Mouse (Mus musculus) MEL (cell line): ENCODE results near the gene Cbx5. TPM values are rescaled to one million over a fixed set of nuclear protein-coding genes. Genes with fewer than 3 reads are reported as not detected.
"Not testable (repeated sequence)": the region's sequence is repeated elsewhere in the genome, so short reads cannot be mapped to it uniquely, and the experiment has no call there.

Experiments used
- DNase-seq: peaks from one replicate; pipeline ENCODE4 v3.0.0; 2011; ENCODE audit warnings: low read depth, low spot score
- H3K27ac ChIP-seq: 2 replicates; pipeline ENCODE4 v1.5.1; 2012; ENCODE audit warnings: low read depth, mild to moderate bottlenecking, control low read depth, low read length, moderate library complexity; ENCODE audit not compliant: control insufficient read depth
- H3K27me3 ChIP-seq, 2 experiments: fragments of 150-350 bp in 1 of 2; sonication (generic) in 1 of 2; 2 replicates each; pipeline ENCODE4 v1.6.1; 2012; ENCODE audit warnings: low read length in 2 of 2, mild to moderate bottlenecking in 2 of 2, improper control_type of control experiment in 1 of 2, moderate library complexity in 1 of 2; ENCODE audit not compliant: insufficient read depth in 2 of 2, control insufficient read depth in 1 of 2
- H3K36me3 ChIP-seq, 2 experiments: 2 replicates each; pipeline ENCODE4 v1.6.1; 2012 to 2014; ENCODE audit warnings: low read length in 2 of 2, improper control_type of control experiment in 1 of 2, inconsistent platforms in 1 of 2, mild to moderate bottlenecking in 1 of 2; ENCODE audit not compliant: insufficient read depth in 2 of 2, control insufficient read depth in 1 of 2
- H3K4me1 ChIP-seq, 2 experiments: fragments of 150-350 bp in 1 of 2; sonication (generic) in 1 of 2; 2 replicates each; pipeline ENCODE4 v1.6.1; 2012; ENCODE audit warnings: low read length in 2 of 2, improper control_type of control experiment in 1 of 2, mild to moderate bottlenecking in 1 of 2; ENCODE audit not compliant: insufficient read depth in 2 of 2, control insufficient read depth in 1 of 2
- H3K4me3 ChIP-seq, 2 experiments: fragments of 150-350 bp in 1 of 2; sonication (generic) in 1 of 2; 2 replicates each; pipeline ENCODE4 v1.5.1; 2012; ENCODE audit warnings: low read depth in 2 of 2, low read length in 2 of 2, mild to moderate bottlenecking in 2 of 2, moderate library complexity in 2 of 2, control low read depth in 1 of 2, improper control_type of control experiment in 1 of 2; ENCODE audit not compliant: control insufficient read depth in 1 of 2, insufficient read depth in 1 of 2
- H3K79me2 ChIP-seq: 2 replicates; pipeline ENCODE4 v1.6.1; 2012; ENCODE audit warnings: mild to moderate bottlenecking, low read length, moderate library complexity; ENCODE audit not compliant: control insufficient read depth, poor library complexity, insufficient read depth
- H3K9ac ChIP-seq: 2 replicates; pipeline ENCODE4 v1.6.1; 2012; ENCODE audit warnings: low read depth, mild to moderate bottlenecking, control low read depth, low read length, moderate library complexity; ENCODE audit not compliant: control insufficient read depth, poor library complexity, severe bottlenecking
- H3K9me3 ChIP-seq: fragments of 150-350 bp; sonication (generic); replicated peaks from 2 replicates; pipeline ENCODE4 v1.6.1; 2012; ENCODE audit warnings: mild to moderate bottlenecking, low read length, improper control_type of control experiment, moderate library complexity; ENCODE audit not compliant: insufficient read depth
- CHD2 ChIP-seq: IDR thresholded peaks from 2 replicates; pipeline ENCODE4 v1.6.1; 2011; ENCODE audit warnings: low read length, improper control_type of control experiment
- CTCF ChIP-seq, 3 experiments: IDR thresholded peaks in 2 of 3; conservative IDR thresholded peaks in 1 of 3; 2 replicates each; pipeline ENCODE4 v1.5.1; 2011 to 2012; ENCODE audit warnings: low read length in 3 of 3, low read depth in 2 of 3, mild to moderate bottlenecking in 2 of 3, improper control_type of control experiment in 1 of 3, inconsistent platforms in 1 of 3, mixed read lengths in 1 of 3, moderate library complexity in 1 of 3; ENCODE audit not compliant: control insufficient read depth in 1 of 3, insufficient read depth in 1 of 3, poor library complexity in 1 of 3, severe bottlenecking in 1 of 3
- ELF1 ChIP-seq: IDR thresholded peaks from 2 replicates; pipeline ENCODE4 v1.6.1; 2014; ENCODE audit warnings: low read depth, mild to moderate bottlenecking, inconsistent platforms, low read length, improper control_type of control experiment, moderate library complexity
- EP300 ChIP-seq, 2 experiments: IDR thresholded peaks; 2 replicates each; pipeline ENCODE4 v1.6.1; 2011; ENCODE audit warnings: improper control_type of control experiment in 2 of 2, low read length in 2 of 2, low read depth in 1 of 2, mild to moderate bottlenecking in 1 of 2
- GABPA ChIP-seq: IDR thresholded peaks from 2 replicates; pipeline ENCODE4 v1.6.1; 2012; ENCODE audit warnings: low read depth, mild to moderate bottlenecking, inconsistent platforms, low read length, improper control_type of control experiment, moderate library complexity
- GATA1 ChIP-seq: IDR thresholded peaks from 2 replicates; pipeline ENCODE4 v1.6.1; 2011; ENCODE audit warnings: low read depth, low read length, improper control_type of control experiment
- JUND ChIP-seq: IDR thresholded peaks from 2 replicates; pipeline ENCODE4 v1.6.1; 2011; ENCODE audit warnings: low read depth, mild to moderate bottlenecking, improper control_type of control experiment, low read length
- MAFK ChIP-seq: IDR thresholded peaks from 2 replicates; pipeline ENCODE4 v1.6.1; 2011; ENCODE audit warnings: low read depth, mild to moderate bottlenecking, low read length, improper control_type of control experiment, borderline replicate concordance
- MAX ChIP-seq: IDR thresholded peaks from 2 replicates; pipeline ENCODE4 v1.6.1; 2011; ENCODE audit warnings: low read length, improper control_type of control experiment
- MAZ ChIP-seq: IDR thresholded peaks from 2 replicates; pipeline ENCODE4 v1.6.1; 2012; ENCODE audit warnings: low read depth, mild to moderate bottlenecking, inconsistent platforms, low read length, improper control_type of control experiment
- MYC ChIP-seq: IDR thresholded peaks from 2 replicates; pipeline ENCODE4 v1.6.1; 2011; ENCODE audit warnings: low read depth, mild to moderate bottlenecking, low read length, improper control_type of control experiment, moderate library complexity
- NRF1 ChIP-seq: IDR thresholded peaks from 2 replicates; pipeline ENCODE4 v1.6.1; 2014; ENCODE audit warnings: low read depth, mild to moderate bottlenecking, inconsistent platforms, low read length, improper control_type of control experiment, moderate library complexity; ENCODE audit not compliant: poor library complexity, insufficient read depth, severe bottlenecking
- RCOR1 ChIP-seq: IDR thresholded peaks from 2 replicates; pipeline ENCODE4 v1.6.1; 2012; ENCODE audit warnings: low read depth, mild to moderate bottlenecking, inconsistent platforms, low read length, improper control_type of control experiment
- SIN3A ChIP-seq: IDR thresholded peaks from 2 replicates; pipeline ENCODE4 v1.6.1; 2012; ENCODE audit warnings: low read length, improper control_type of control experiment, inconsistent platforms
- USF1 ChIP-seq: IDR thresholded peaks from 2 replicates; pipeline ENCODE4 v1.6.1; 2014; ENCODE audit warnings: low read depth, mild to moderate bottlenecking, inconsistent platforms, low read length, improper control_type of control experiment, moderate library complexity
- ZKSCAN1 ChIP-seq: IDR thresholded peaks from 2 replicates; pipeline ENCODE4 v1.6.1; 2012; ENCODE audit warnings: low read depth, mild to moderate bottlenecking, inconsistent platforms, low read length, improper control_type of control experiment, moderate library complexity
- ZNF384 ChIP-seq: IDR thresholded peaks from 2 replicates; pipeline ENCODE4 v1.6.1; 2012; ENCODE audit warnings: low read depth, mild to moderate bottlenecking, inconsistent platforms, low read length, improper control_type of control experiment
- polyA plus RNA-seq, 2 experiments: library from polyadenylated mRNA; stranded (reverse) in 1 of 2; unstranded in 1 of 2; fragments of >175 nt in 1 of 2; fragments of >200 nt in 1 of 2; gene quantifications; 2 replicates each; pipeline versions ENCODE4 v1.2.1 to v1.2.4; 2012; ENCODE audit warnings: low replicate concordance in 2 of 2, low read depth in 1 of 2; ENCODE audit not compliant: insufficient read length in 2 of 2, insufficient read depth in 1 of 2, missing spikeins in 1 of 2
- total RNA-seq: library from RNA; depleted of rRNA; stranded (reverse); fragments of 300-350 nt; gene quantifications from 2 replicates; pipeline ENCODE4 v1.2.3, GENCODE M21; 2012

Cbx5 gene
- total and polyA plus RNA-seq, 3 experiments, result 39.8 to 67.1 (median 42.4) TPM

- 0 out of 2 replicates have a peak, but pooled peaks have one; percentile 30 for TF ChIP-seq MAX
These were observed 40.1 kb upstream of the Cbx5 start (continued) for GRCm38 (mm10) chr15:103279750-103280149.

GRCm38 (mm10) chr15:103277949-103278348 lies 38.3 kb upstream of the Cbx5 start:
- Histone ChIP-seq H3K4me1 (peaks cover 2 to 15% of the 10 kb centered on the region in 2 experiments; a peak in 3 of 4 replicates), H3K79me2 (peaks cover 27% of the 10 kb centered on the region), H3K9ac (no peak overlapping the region), H3K9me3 (no peaks in the 10 kb centered on the region), H3K4me3 (no peak overlapping the region), H3K27me3 (no peaks in the 10 kb centered on the region), H3K27ac (no peak overlapping the region), H3K36me3 (peaks cover 0 to 22% of the 10 kb centered on the region in 2 experiments; a peak in 2 of 4 replicates)
- DNase-seq, result no peak
- TF ChIP-seq CHD2 (no peak), ELF1 (no peak), GABPA (no peak), NRF1 (no peak), ZNF384 (no peak), MAFK (no peak), EP300 (IDR thresholded peaks at IDR 0.05; ENCODE audit: low read depth in 1 of 2, low read length in 2 of 2) (no peak), GATA1 (no peak), MAZ (no peak), SIN3A (no peak), JUND (no peak), ZKSCAN1 (no peak), MYC (no peak), USF1 (no peak), RCOR1 (no peak), CTCF (IDR thresholded peaks at IDR 0.05 in 2 of 3, conservative IDR thresholded peaks at IDR 0.05 in 1 of 3; ENCODE audit: control insufficient read depth in 1 of 3, insufficient read depth in 1 of 3, low read depth in 2 of 3, low read length in 3 of 3, poor library complexity in 1 of 3, severe bottlenecking in 1 of 3) (no peak)

DNA sequence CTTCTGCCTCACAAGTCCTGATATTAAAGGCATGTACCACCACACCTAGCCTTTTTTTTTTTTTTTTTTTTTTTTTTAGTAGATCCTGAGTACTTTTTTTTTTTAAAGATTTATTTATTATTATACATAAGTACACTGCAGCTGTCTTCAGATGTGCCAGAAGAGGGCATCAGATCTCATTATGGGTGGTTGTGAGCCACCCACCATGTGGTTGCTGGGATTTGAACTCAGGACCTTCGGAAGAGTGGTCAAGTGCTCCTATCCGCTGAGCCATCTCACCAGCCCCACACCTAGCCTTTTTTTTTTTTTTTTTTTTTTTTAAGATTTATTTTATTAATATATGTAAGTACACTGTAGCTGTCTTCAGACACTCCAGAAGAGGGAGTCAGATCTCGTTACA lies 36.3 kb upstream of the Cbx5 start:
- H3K79me2 ChIP-seq, result peaks cover 30% of the 10 kb centered on the region
- peaks cover 2 to 11% of the 10 kb centered on the region in 2 experiments; a peak in 2 of 4 replicates for H3K4me1 ChIP-seq

More for the DNA sequence above, 36.3 kb upstream of the Cbx5 start:
- H3K27ac ChIP-seq, H3K9ac ChIP-seq, DNase-seq, H3K9me3 ChIP-seq, H3K4me3 ChIP-seq, H3K27me3 ChIP-seq: not testable (repeated sequence)
- H3K36me3 ChIP-seq, result peaks cover 0 to 15% of the 10 kb centered on the region in 2 experiments; a peak in 2 of 4 replicates
